Mouse (Mus musculus) c-Kit-negative CD71-positive TER-119-positive erythroid progenitor cells, embryonic 14.5 days (primary cell): ENCODE measurements around the gene Tspan2.

ENCODE experiments used
- DNase-seq: peaks from one replicate; pipeline ENCODE4 v3.0.0-alpha.2; 2013; ENCODE audit warnings: low read depth, low spot score

Gene Tspan2

DNA sequence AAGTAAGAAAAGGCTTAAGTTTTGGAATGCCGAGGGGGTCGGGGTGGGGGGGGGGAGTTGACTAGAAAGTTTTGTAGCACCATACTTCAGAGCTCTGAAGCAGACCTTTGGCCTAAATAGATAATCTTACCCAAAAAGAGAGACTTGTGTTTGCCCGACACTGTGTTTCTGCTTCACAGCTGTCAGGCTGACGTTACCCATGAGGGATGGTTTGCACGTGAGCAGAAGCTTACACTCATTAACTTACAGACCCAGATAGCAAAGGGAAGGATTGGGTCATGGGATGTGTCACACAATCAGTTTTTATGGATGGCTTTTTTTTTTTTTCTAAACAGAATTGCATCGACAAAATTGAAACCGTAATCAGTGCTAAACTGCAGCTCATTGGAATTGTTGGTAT is 30.5 kb downstream of the Tspan2 start:
- DNase-seq = no peak

DNA sequence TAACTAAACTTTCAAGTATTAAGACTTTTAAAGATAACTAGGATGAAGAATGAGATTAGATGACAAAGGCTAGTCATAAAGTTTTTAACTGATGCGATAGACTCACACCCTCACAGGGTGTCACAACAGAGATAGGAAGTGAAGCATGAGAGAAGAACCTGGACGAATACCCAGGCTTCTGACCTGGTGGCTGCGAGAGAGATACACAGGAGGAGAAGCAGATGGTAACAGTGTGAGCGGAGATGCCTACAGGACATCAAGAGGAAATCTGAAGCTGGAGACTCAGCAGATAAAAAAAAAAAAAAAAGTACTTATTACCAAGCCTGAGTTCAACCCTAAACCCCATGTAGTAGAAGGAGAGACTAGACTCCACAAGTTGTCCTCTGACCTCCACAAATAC is 38.7 kb downstream of the Tspan2 start:
- no peak for DNase-seq

DNA sequence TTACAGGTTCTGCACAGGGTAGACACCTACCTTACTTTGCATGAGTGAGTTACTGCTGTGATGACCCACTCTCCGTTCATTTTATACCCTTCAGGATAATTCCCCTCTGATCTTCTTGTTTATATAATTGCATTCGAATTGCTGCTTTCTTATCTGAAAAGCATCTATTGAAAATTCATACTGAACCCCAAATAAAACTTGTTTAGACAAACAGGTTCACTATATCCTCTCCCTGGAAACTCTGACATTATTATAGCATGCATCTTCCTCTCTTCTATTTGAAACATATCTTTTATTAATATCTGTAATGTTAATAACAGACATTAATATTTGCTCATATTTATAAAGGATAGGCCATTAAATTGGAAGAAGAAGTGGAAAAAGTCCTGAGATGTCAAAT is 48.3 kb downstream of the Tspan2 start, which contains the start of gene Tshb:
Tshb (minus strand) TSS at position 101 of the 400 bp plus-strand sequence.
- DNase-seq = no peak

DNA sequence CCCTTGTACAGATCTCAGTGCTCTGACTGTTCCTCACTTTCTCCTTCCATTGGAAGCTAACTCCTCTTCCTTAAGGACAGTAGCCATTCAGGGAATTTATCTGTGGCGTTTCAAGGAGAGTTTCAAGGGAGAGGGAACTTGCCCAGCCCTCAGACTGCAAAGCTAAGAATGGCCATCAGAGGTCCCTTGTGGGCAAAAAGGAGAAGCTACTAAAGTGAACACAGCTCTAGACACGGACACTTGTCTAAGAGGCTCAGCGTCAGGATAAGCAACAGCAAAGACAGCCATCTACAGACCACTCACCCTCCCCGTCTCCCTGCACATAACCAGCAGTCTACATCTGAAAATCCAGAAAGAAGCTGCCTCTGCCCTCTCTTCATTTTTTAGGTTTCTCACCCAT is 53.0 kb downstream of the Tspan2 start:
- no peak for DNase-seq

DNA sequence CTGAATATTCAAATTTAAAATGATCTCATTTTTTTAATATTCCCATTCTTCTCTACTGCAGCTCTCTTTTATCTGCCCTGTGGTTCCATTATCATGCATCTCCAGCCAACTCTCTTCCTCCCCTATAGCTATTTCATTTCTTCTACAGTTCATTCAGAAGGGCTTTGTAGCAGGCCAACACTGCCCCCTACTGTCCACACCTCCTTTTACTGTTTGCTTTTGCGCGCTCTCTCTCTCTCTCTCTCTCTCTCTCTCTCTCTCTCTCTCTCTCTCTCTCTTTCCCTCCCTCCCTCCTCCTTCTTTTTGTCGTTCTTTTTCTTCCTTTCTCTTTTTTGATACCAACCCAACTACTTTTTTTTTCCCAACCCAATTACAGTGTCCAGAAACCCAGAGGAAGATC is 69.6 kb downstream of the Tspan2 start:
- peak; percentile 8 for DNase-seq

DNA sequence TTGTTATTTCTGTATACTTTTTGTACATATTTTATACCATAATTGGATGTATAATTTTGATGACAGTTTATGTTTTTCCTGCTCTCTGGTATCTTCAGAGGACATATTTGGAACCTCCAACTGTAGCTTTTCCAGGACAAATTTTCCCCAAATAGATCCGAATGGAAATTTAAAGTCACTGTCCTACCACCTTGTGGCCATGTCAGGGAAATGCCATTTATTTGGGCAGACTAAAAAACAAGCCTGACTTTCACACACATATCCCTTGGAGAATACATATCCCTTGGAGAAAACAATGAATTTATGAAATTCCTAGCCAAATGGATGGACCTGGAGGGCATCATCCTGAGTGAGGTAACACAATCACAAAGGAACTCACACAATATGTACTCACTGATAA is 108.1 kb downstream of the Tspan2 start:
- DNase-seq = no peak

DNA sequence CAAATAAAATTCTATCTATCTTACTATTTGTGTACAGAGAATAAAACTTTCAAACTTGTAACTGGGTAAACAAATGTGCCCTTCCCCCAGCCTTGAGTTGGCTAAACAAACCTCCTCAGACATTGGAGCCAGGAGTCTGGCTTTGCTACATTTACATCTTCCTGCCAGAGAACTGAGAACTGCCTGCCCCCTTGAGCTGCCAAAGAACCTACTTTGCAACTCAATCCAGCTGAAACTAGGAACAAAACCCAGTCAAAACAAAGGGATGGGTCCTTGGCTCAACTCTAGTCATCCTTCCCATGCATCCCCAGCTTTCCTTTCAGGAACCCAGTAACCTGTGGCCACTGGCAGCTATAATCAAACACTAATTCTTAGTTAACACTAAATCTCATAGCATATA is 114.3 kb downstream of the Tspan2 start:
- DNase-seq = no peak
